Mouse (Mus musculus) hindbrain, embryonic 13.5 days (tissue): ENCODE data around the gene Arhgef26. TPM values are rescaled to one million over a fixed set of nuclear protein-coding genes. Genes with fewer than 3 reads are reported as not detected.

Experiments used
- ATAC-seq: fragments of 200-750 bp; cut with Nextera tagmentation; 2 replicates; pipeline ENCODE4 v1.8.0; 2017; ENCODE audit warnings: moderate TSS enrichment; ENCODE audit not compliant: low FRiP score
- H3K27ac ChIP-seq: fragments of 300-500 bp; sonication (generic); 2 replicates; pipeline ENCODE4 v1.5.1; 2015; ENCODE audit warnings: inconsistent platforms, mild to moderate bottlenecking, moderate library complexity
- H3K27me3 ChIP-seq: fragments of 300-500 bp; sonication (generic); 2 replicates; pipeline ENCODE4 v1.6.1; 2015; ENCODE audit warnings: mild to moderate bottlenecking, inconsistent platforms
- H3K36me3 ChIP-seq: fragments of 300-500 bp; sonication (generic); 2 replicates; pipeline ENCODE4 v1.6.1; 2015; ENCODE audit warnings: mild to moderate bottlenecking, inconsistent platforms
- H3K4me1 ChIP-seq: fragments of 300-500 bp; sonication (generic); replicated peaks from 2 replicates; pipeline ENCODE4 v1.6.1; 2015; ENCODE audit warnings: inconsistent platforms
- H3K4me2 ChIP-seq: fragments of 300-500 bp; sonication (generic); 2 replicates; pipeline ENCODE4 v1.6.1; 2015; ENCODE audit warnings: inconsistent platforms, mild to moderate bottlenecking, moderate library complexity
- H3K4me3 ChIP-seq: fragments of 300-500 bp; sonication (generic); 2 replicates; pipeline ENCODE4 v1.5.1; 2015; ENCODE audit warnings: mild to moderate bottlenecking, inconsistent platforms
- H3K9ac ChIP-seq: fragments of 300-500 bp; sonication (generic); 2 replicates; pipeline ENCODE4 v1.6.1; 2015; ENCODE audit warnings: mild to moderate bottlenecking, inconsistent platforms
- H3K9me3 ChIP-seq: fragments of 300-500 bp; sonication (generic); 2 replicates; pipeline ENCODE4 v1.6.1; 2016; ENCODE audit warnings: inconsistent platforms
- WGBS: fragments of 180-500 bp; shearing (Covaris S2); methylation state at CpG from one replicate; pipeline ENCODE4 v1.1.7; 2015; 5-methylcytosine and 5-hydroxymethylcytosine counted together
- polyA plus RNA-seq: library from polyadenylated mRNA; unstranded; fragments of >200 nt; fragmentation: Nextera tagmentation; extraction: Ambion mirVana; gene quantifications from 2 replicates; pipeline ENCODE4 v1.2.1, GENCODE M21; 2015

Gene Arhgef26
- polyA plus RNA-seq, 1 experiment from 2014 or later = 14.2 TPM

- H3K27me3 ChIP-seq = no peaks in the 10 kb centered on the region
- no peaks in the 10 kb centered on the region for H3K4me1 ChIP-seq
- no peaks in the 10 kb centered on the region for H3K9me3 ChIP-seq
- no peak for ATAC-seq
- 86% methylated on average over 6 of the region's 6 CpGs for WGBS
- no peak overlapping the region for H3K9ac ChIP-seq
- no peak overlapping the region for H3K4me2 ChIP-seq
- H3K36me3 ChIP-seq = no peaks in the 10 kb centered on the region; the same call in 1 of the 2 replicates
- no peak overlapping the region for H3K4me3 ChIP-seq
- no peak overlapping the region for H3K27ac ChIP-seq
These were observed 80.4 kb downstream of the Arhgef26 start for GRCm38 (mm10) chr3:62418387-62419138.

DNA sequence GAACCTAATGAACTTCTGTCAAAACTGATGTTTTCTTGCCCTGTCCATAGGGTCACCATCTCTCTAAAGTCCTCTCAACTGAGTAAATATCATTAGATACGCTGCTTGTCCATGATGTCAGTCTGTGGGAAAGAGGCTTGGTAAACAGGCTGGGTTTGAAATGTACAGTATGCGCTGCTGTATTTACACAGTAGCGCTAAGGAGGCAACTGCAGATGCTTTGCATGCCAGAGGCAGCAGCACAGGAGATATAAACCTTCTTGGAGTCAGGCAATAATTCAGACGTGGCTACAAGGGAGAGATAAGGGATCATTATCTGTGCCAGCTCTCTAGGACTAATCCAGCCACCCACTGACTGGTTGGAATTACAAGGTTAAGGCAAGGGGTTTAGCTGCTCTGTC, 95.5 kb downstream of the Arhgef26 start:
- Histone ChIP-seq H3K27me3 (no peaks in the 10 kb centered on the region), H3K9ac (no peak overlapping the region), H3K4me3 (no peak overlapping the region), H3K4me2 (no peak overlapping the region), H3K27ac (no peak overlapping the region), H3K9me3 (no peaks in the 10 kb centered on the region), H3K36me3 (0 out of 2 replicates have a peak, but pooled peaks cover 7% of the 10 kb centered on the region), H3K4me1 (no peaks in the 10 kb centered on the region)
- 70% methylated on average over 4 of the region's 4 CpGs for WGBS
- no peak for ATAC-seq

- Histone ChIP-seq H3K4me1 (0 out of 2 replicates have a peak, but pooled peaks cover 4% of the 10 kb centered on the region), H3K9me3 (no peaks in the 10 kb centered on the region), H3K36me3 (0 out of 2 replicates have a peak, but pooled peaks cover 2% of the 10 kb centered on the region), H3K4me2 (no peak overlapping the region), H3K4me3 (no peak overlapping the region), H3K27me3 (no peaks in the 10 kb centered on the region), H3K27ac (no peak overlapping the region), H3K9ac (no peak overlapping the region)
- ATAC-seq = no peak
These were observed 97.8 kb downstream of the Arhgef26 start for GRCm38 (mm10) chr3:62435923-62436322.

DNA sequence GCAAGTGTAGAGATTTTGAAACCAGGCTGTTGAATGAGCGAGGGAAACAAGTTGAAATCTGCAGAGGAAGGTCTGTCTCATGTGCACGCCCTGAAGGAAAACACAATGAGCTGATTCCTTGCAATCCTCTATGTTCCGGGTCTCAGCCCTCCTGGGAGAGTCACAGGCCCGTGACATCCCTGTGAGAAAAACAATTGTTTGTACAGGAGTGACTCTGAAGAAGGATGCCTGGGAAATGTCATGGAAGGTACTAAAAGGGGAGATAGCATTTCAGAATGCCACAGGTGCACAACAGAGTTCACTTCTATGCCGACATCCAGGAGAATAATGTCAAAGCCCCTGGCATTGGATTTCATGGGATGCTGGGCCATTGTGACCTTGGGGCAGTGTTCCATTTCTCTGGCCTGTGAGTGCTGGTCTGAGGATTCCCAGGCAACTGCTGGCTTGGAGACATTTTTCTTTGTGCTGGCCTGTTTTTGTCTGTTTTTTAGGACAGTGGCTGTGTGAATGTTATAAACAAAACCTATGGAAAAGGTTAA, 102.4 kb downstream of the Arhgef26 start:
- no peak overlapping the region for H3K9ac ChIP-seq
- WGBS = 35% methylated on average over 5 of the region's 5 CpGs
- H3K4me2 ChIP-seq = no peak overlapping the region
- H3K9me3 ChIP-seq = no peaks in the 10 kb centered on the region
- no peak overlapping the region for H3K4me3 ChIP-seq
- H3K27ac ChIP-seq = no peak overlapping the region
- no peaks in the 10 kb centered on the region for H3K36me3 ChIP-seq
- H3K4me1 ChIP-seq = 0 out of 2 replicates have a peak, but pooled peaks cover 4% of the 10 kb centered on the region
- no peak for ATAC-seq
- no peaks in the 10 kb centered on the region for H3K27me3 ChIP-seq

DNA sequence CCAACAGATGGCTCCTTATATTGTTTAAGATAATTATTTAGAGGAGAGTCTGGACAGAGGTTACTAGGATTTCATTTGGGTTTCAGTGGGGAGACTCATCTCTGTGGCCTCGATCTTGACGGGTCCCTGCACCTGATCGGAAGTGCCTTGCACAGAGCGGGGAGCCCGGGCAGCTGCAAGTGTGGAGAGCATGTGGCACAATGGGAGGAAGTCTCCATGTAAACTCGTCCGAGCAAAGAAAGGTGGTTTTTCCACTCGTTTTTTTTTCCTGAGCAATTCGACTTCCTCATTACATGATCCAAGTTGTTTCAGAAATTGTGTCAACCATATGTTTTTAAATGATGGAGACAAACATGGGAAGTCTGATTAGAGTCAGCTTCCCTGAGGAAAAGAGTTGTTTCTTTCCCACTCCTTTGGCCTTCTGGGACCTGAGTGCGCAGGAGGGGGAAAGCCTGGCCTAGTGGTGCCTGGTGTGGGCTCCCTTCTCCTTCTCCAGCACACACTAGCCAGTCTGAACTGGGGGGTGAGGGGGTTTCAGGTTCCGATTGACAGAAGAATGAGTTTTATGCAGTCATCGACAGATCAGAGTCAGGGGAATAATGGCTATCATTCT, 105.5 kb downstream of the Arhgef26 start:
- Histone ChIP-seq H3K4me2 (no peak overlapping the region), H3K4me3 (no peak overlapping the region), H3K9ac (no peak overlapping the region), H3K4me1 (0 out of 2 replicates have a peak, but pooled peaks cover 4% of the 10 kb centered on the region), H3K27ac (no peak overlapping the region), H3K36me3 (0 out of 2 replicates have a peak, but pooled peaks cover under 1% of the 10 kb centered on the region), H3K9me3 (no peaks in the 10 kb centered on the region), H3K27me3 (no peaks in the 10 kb centered on the region)
- no peak for ATAC-seq
- WGBS = 87% methylated on average over 12 of the region's 12 CpGs

GRCm38 (mm10) chr3:62446271-62446670, 108.1 kb downstream of the Arhgef26 start:
- 96% methylated on average over 7 of the region's 7 CpGs for WGBS
- Histone ChIP-seq H3K27ac (no peak overlapping the region), H3K9me3 (no peaks in the 10 kb centered on the region), H3K4me1 (no peaks in the 10 kb centered on the region), H3K4me2 (no peak overlapping the region), H3K27me3 (no peaks in the 10 kb centered on the region), H3K9ac (no peak overlapping the region), H3K36me3 (0 out of 2 replicates have a peak, but pooled peaks cover 4% of the 10 kb centered on the region), H3K4me3 (no peak overlapping the region)
- ATAC-seq = no peak

- H3K36me3 ChIP-seq = 0 out of 2 replicates have a peak, but pooled peaks cover 4% of the 10 kb centered on the region
- no peaks in the 10 kb centered on the region for H3K27me3 ChIP-seq
- no peak overlapping the region for H3K4me2 ChIP-seq
- ATAC-seq = no peak
- H3K9ac ChIP-seq = no peak overlapping the region
- H3K9me3 ChIP-seq = no peaks in the 10 kb centered on the region
- no peak overlapping the region for H3K4me3 ChIP-seq
- H3K27ac ChIP-seq = no peak overlapping the region
- 71% methylated on average over 8 of the region's 8 CpGs for WGBS
- H3K4me1 ChIP-seq = no peaks in the 10 kb centered on the region
These were observed 109.0 kb downstream of the Arhgef26 start for GRCm38 (mm10) chr3:62447151-62447550.

DNA sequence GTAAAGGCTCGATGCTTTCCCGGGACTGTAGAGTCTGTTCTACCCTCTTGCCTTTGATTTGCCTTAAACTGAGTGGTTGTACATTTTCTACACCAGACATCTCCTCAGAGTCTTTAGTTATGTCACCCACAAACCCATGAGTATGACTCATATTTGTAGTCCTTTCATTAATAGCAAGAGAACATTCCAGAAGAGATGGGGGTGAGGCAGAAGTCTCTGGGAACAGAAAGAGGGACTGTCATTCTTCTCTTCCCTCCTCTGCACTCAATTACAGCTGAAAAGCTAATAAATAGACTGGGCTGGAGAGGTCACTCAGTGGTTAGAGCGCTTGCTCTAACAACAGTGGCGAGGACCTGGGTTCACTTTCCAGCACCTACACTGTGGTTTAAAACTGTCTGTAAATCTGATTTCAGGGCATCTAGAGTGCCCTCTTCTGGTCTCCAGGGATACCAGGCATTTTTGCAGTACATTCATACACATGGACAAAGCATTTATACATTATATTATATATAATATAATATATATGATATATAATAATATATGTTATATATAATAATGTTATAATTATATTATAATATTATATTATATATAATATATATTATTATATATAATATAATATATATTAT, 111.8 kb downstream of the Arhgef26 start:
- 0 out of 2 replicates have a peak, but pooled peaks cover 4% of the 10 kb centered on the region for H3K36me3 ChIP-seq
- no peak overlapping the region for H3K27ac ChIP-seq
- no peak overlapping the region for H3K4me2 ChIP-seq
- H3K9me3 ChIP-seq = no peaks in the 10 kb centered on the region
- no peak overlapping the region for H3K9ac ChIP-seq
- no peaks in the 10 kb centered on the region for H3K27me3 ChIP-seq
- H3K4me3 ChIP-seq = no peak overlapping the region
- no peak for ATAC-seq
- 94% methylated on average over 4 of the region's 4 CpGs for WGBS
- H3K4me1 ChIP-seq = peaks cover 9% of the 10 kb centered on the region

DNA sequence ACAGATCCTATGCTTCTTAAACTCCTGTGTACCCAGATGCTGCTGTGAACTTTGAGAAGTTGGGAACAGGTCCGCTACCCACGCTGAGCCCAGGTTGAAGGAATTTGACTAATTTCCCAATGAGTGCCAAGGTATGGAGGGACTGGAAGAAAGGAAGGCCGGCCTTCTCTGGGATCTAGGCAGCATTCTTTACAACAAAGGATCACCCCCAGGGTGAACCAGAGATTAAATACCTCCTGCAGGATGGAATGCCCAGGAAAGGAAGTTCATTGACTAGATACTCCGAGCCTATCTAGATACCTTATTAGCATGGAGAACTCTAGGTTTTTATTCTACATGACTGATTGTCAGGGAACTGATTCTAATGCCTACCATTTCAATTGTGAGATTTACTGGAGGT, 114.8 kb downstream of the Arhgef26 start:
- 48% methylated on average over 4 of the region's 4 CpGs for WGBS
- no peaks in the 10 kb centered on the region for H3K27me3 ChIP-seq
- H3K4me3 ChIP-seq = no peak overlapping the region
- no peak overlapping the region for H3K9ac ChIP-seq
- no peak overlapping the region for H3K4me2 ChIP-seq
- no peak for ATAC-seq
- H3K4me1 ChIP-seq = peaks cover 24% of the 10 kb centered on the region
- H3K36me3 ChIP-seq = 0 out of 2 replicates have a peak, but pooled peaks cover 4% of the 10 kb centered on the region
- H3K27ac ChIP-seq = 0 out of 2 replicates have a peak overlapping the region, but pooled peaks have one; percentile 75
- no peaks in the 10 kb centered on the region for H3K9me3 ChIP-seq

- peak; percentile 33; the same call in 1 of the 2 replicates for ATAC-seq
These were observed 116.0 kb downstream of the Arhgef26 start for GRCm38 (mm10) chr3:62454096-62454495.

GRCm38 (mm10) chr3:62455854-62456253, 117.7 kb downstream of the Arhgef26 start:
- no peak overlapping the region for H3K9ac ChIP-seq
- no peaks in the 10 kb centered on the region for H3K27me3 ChIP-seq
- peaks cover 18% of the 10 kb centered on the region for H3K36me3 ChIP-seq
- H3K4me1 ChIP-seq = peaks cover 24% of the 10 kb centered on the region
- no peak overlapping the region for H3K4me3 ChIP-seq
- WGBS = 10% methylated on average over 1 of the region's 1 CpGs
- peak; percentile 84 for ATAC-seq
- H3K9me3 ChIP-seq = no peaks in the 10 kb centered on the region
- H3K27ac ChIP-seq = peak overlapping the region; percentile 70
- H3K4me2 ChIP-seq = no peak overlapping the region

More at GRCm38 (mm10) chr3:62454096-62454495, 116.0 kb downstream of the Arhgef26 start:
- Histone ChIP-seq H3K4me3 (no peak overlapping the region), H3K27me3 (no peaks in the 10 kb centered on the region), H3K9me3 (no peaks in the 10 kb centered on the region), H3K9ac (no peak overlapping the region), H3K4me1 (peaks cover 24% of the 10 kb centered on the region), H3K27ac (peak overlapping the region; percentile 75), H3K4me2 (0 out of 2 replicates have a peak overlapping the region, but pooled peaks have one; percentile 2), H3K36me3 (0 out of 2 replicates have a peak, but pooled peaks cover under 1% of the 10 kb centered on the region)
- 16% methylated on average over 3 of the region's 3 CpGs for WGBS
